Mouse (Mus musculus): ENCODE measurements around the gene Slco1a1. TPM values are rescaled to one million over a fixed set of nuclear protein-coding genes. Genes with fewer than 3 reads are reported as not detected.

Slco1a1 gene
- polyA plus RNA-seq (2012; rRNA removed): not detected in 2 replicates

GRCm38 (mm10) chr6:141946862-141947261 lies at the start of gene Slco1a1:
Gene Slco1a1, minus strand, starts transcription at chr6:141946962.
- H3K4me1 ChIP-seq (replicated peaks; ENCODE audit: control insufficient read depth, insufficient read depth, low read length): no peaks in the 10 kb centered on the region
- no peak within 1 kb of the TSS for H3K4me3 ChIP-seq (ENCODE audit: control insufficient read depth, insufficient read depth, low read length)
- H3K36me3 ChIP-seq (ENCODE audit: control insufficient read depth, insufficient read depth, low read length): no peaks in the 10 kb centered on the region
- H3K27me3 ChIP-seq (ENCODE audit: control insufficient read depth, insufficient read depth, low read length): no peaks in the 10 kb centered on the region
- no peak for DNase-seq
- TF ChIP-seq POLR2A (IDR thresholded peaks at IDR 0.05; ENCODE audit: control insufficient read depth, extremely low read depth, insufficient read depth, low read length, poor library complexity) (no peak), CTCF (IDR thresholded peaks at IDR 0.05; ENCODE audit: borderline replicate concordance, control insufficient read depth, extremely low read depth, insufficient read depth, low read length, poor library complexity) (no peak)
- H3K27ac ChIP-seq (ENCODE audit: control insufficient read depth, insufficient read depth, low read length): no peak within 1 kb of the TSS

GRCm38 (mm10) chr6:141986772-141987171 lies 40.0 kb upstream of the Slco1a1 start:
- DNase-seq: no peak
- no peaks in the 10 kb centered on the region for H3K4me1 ChIP-seq (replicated peaks; ENCODE audit: control insufficient read depth, insufficient read depth, low read length)
- H3K36me3 ChIP-seq (ENCODE audit: control insufficient read depth, insufficient read depth, low read length): no peaks in the 10 kb centered on the region
- no peak overlapping the region for H3K27ac ChIP-seq (ENCODE audit: control insufficient read depth, insufficient read depth, low read length)
- TF ChIP-seq POLR2A (IDR thresholded peaks at IDR 0.05; ENCODE audit: control insufficient read depth, extremely low read depth, insufficient read depth, low read length, poor library complexity) (no peak), CTCF (IDR thresholded peaks at IDR 0.05; ENCODE audit: borderline replicate concordance, control insufficient read depth, extremely low read depth, insufficient read depth, low read length, poor library complexity) (no peak)
- no peaks in the 10 kb centered on the region for H3K27me3 ChIP-seq (ENCODE audit: control insufficient read depth, insufficient read depth, low read length)
- over 99% methylated on average over 6 of the region's 6 CpGs for WGBS
- no peak overlapping the region for H3K4me3 ChIP-seq (ENCODE audit: control insufficient read depth, insufficient read depth, low read length)

GRCm38 (mm10) chr6:141984644-141985043 lies 37.9 kb upstream of the Slco1a1 start:
- H3K36me3 ChIP-seq (ENCODE audit: control insufficient read depth, insufficient read depth, low read length): no peaks in the 10 kb centered on the region

GRCm38 (mm10) chr6:141962420-141962819 lies 15.7 kb upstream of the Slco1a1 start:
- DNase-seq: no peak
- Histone ChIP-seq H3K27ac (ENCODE audit: control insufficient read depth, insufficient read depth, low read length) (no peak overlapping the region), H3K4me3 (ENCODE audit: control insufficient read depth, insufficient read depth, low read length) (no peak overlapping the region), H3K27me3 (ENCODE audit: control insufficient read depth, insufficient read depth, low read length) (no peaks in the 10 kb centered on the region), H3K4me1 (replicated peaks; ENCODE audit: control insufficient read depth, insufficient read depth, low read length) (no peaks in the 10 kb centered on the region), H3K36me3 (ENCODE audit: control insufficient read depth, insufficient read depth, low read length) (no peaks in the 10 kb centered on the region)
- no peak for TF ChIP-seq CTCF (IDR thresholded peaks at IDR 0.05; ENCODE audit: borderline replicate concordance, control insufficient read depth, extremely low read depth, insufficient read depth, low read length, poor library complexity)
- no peak for TF ChIP-seq POLR2A (IDR thresholded peaks at IDR 0.05; ENCODE audit: control insufficient read depth, extremely low read depth, insufficient read depth, low read length, poor library complexity)
- 70% methylated on average over 1 of the region's 1 CpGs for WGBS

More at GRCm38 (mm10) chr6:141984644-141985043, 37.9 kb upstream of the Slco1a1 start:
- no peak for TF ChIP-seq CTCF (IDR thresholded peaks at IDR 0.05; ENCODE audit: borderline replicate concordance, control insufficient read depth, extremely low read depth, insufficient read depth, low read length, poor library complexity)
- TF ChIP-seq POLR2A (IDR thresholded peaks at IDR 0.05; ENCODE audit: control insufficient read depth, extremely low read depth, insufficient read depth, low read length, poor library complexity): no peak
- no peak overlapping the region for H3K27ac ChIP-seq (ENCODE audit: control insufficient read depth, insufficient read depth, low read length)
- H3K4me1 ChIP-seq (replicated peaks; ENCODE audit: control insufficient read depth, insufficient read depth, low read length): no peaks in the 10 kb centered on the region
- H3K4me3 ChIP-seq (ENCODE audit: control insufficient read depth, insufficient read depth, low read length): no peak overlapping the region
- 81% methylated on average over 3 of the region's 3 CpGs for WGBS
- H3K27me3 ChIP-seq (ENCODE audit: control insufficient read depth, insufficient read depth, low read length): no peaks in the 10 kb centered on the region
- DNase-seq: no peak

GRCm38 (mm10) chr6:141961861-141962260 lies 15.1 kb upstream of the Slco1a1 start:
- Histone ChIP-seq H3K4me3 (ENCODE audit: control insufficient read depth, insufficient read depth, low read length) (no peak overlapping the region), H3K36me3 (ENCODE audit: control insufficient read depth, insufficient read depth, low read length) (no peaks in the 10 kb centered on the region), H3K27me3 (ENCODE audit: control insufficient read depth, insufficient read depth, low read length) (no peaks in the 10 kb centered on the region), H3K27ac (ENCODE audit: control insufficient read depth, insufficient read depth, low read length) (no peak overlapping the region), H3K4me1 (replicated peaks; ENCODE audit: control insufficient read depth, insufficient read depth, low read length) (no peaks in the 10 kb centered on the region)
- TF ChIP-seq POLR2A (IDR thresholded peaks at IDR 0.05; ENCODE audit: control insufficient read depth, extremely low read depth, insufficient read depth, low read length, poor library complexity) (no peak), CTCF (IDR thresholded peaks at IDR 0.05; ENCODE audit: borderline replicate concordance, control insufficient read depth, extremely low read depth, insufficient read depth, low read length, poor library complexity) (no peak)
- WGBS: 94% methylated on average over 3 of the region's 3 CpGs
- DNase-seq: no peak

- DNase-seq: no peak
- H3K4me1 ChIP-seq (replicated peaks; ENCODE audit: control insufficient read depth, insufficient read depth, low read length): no peaks in the 10 kb centered on the region
- no peaks in the 10 kb centered on the region for H3K27me3 ChIP-seq (ENCODE audit: control insufficient read depth, insufficient read depth, low read length)
- H3K4me3 ChIP-seq (ENCODE audit: control insufficient read depth, insufficient read depth, low read length): no peak overlapping the region
- H3K36me3 ChIP-seq (ENCODE audit: control insufficient read depth, insufficient read depth, low read length): no peaks in the 10 kb centered on the region
- TF ChIP-seq POLR2A (IDR thresholded peaks at IDR 0.05; ENCODE audit: control insufficient read depth, extremely low read depth, insufficient read depth, low read length, poor library complexity): no peak
- no peak for TF ChIP-seq CTCF (IDR thresholded peaks at IDR 0.05; ENCODE audit: borderline replicate concordance, control insufficient read depth, extremely low read depth, insufficient read depth, low read length, poor library complexity)
- 86% methylated on average over 5 of the region's 5 CpGs for WGBS
- no peak overlapping the region for H3K27ac ChIP-seq (ENCODE audit: control insufficient read depth, insufficient read depth, low read length)
These were observed 13.7 kb upstream of the Slco1a1 start for GRCm38 (mm10) chr6:141960482-141960881.

GRCm38 (mm10) chr6:141940451-141940850 lies 6.3 kb downstream of the Slco1a1 start:
- no peaks in the 10 kb centered on the region for H3K36me3 ChIP-seq (ENCODE audit: control insufficient read depth, insufficient read depth, low read length)
- no peak overlapping the region for H3K27ac ChIP-seq (ENCODE audit: control insufficient read depth, insufficient read depth, low read length)
- DNase-seq: no peak
- no peaks in the 10 kb centered on the region for H3K27me3 ChIP-seq (ENCODE audit: control insufficient read depth, insufficient read depth, low read length)
- TF ChIP-seq CTCF (IDR thresholded peaks at IDR 0.05; ENCODE audit: borderline replicate concordance, control insufficient read depth, extremely low read depth, insufficient read depth, low read length, poor library complexity): no peak
- no peak for TF ChIP-seq POLR2A (IDR thresholded peaks at IDR 0.05; ENCODE audit: control insufficient read depth, extremely low read depth, insufficient read depth, low read length, poor library complexity)
- no peak overlapping the region for H3K4me3 ChIP-seq (ENCODE audit: control insufficient read depth, insufficient read depth, low read length)
- no peaks in the 10 kb centered on the region for H3K4me1 ChIP-seq (replicated peaks; ENCODE audit: control insufficient read depth, insufficient read depth, low read length)
- 96% methylated on average over 1 of the region's 1 CpGs for WGBS
